ENCODE assay signal across 8 mouse cellular contexts in the genomic region with DNA sequence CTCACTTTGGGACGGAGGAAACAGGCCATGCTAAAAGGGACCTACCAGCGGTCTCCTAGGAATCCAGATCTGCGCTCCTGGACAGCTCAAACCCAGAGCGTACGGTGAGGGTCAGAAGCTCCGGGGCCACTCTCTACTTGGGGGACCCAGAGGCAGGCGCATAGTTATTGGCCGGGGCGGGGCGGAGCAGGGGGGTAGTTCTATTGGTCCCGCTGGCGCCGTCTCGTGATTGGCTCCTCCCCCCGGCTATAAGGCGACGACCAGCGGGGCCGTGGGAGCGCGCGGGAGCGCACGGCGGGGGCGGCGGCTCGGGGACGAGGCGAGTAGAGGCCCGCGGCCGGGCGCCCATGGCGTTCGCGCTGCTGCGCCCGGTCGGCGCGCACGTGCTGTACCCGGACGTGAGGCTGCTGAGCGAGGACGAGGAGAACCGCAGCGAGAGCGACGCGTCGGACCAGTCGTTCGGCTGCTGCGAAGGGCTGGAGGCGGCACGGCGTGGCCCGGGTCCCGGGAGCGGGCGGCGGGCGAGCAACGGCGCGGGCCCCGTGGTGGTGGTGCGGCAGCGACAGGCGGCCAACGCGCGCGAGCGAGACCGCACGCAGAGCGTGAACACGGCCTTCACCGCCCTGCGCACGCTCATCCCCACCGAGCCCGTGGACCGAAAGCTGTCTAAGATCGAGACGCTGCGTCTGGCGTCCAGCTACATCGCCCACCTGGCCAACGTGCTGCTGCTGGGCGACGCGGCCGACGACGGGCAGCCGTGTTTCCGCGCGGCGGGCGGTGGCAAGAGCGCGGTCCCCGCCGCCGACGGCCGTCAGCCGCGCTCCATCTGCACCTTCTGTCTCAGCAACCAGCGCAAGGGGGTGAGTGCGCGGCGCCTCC. TPM values are rescaled to one million over a fixed set of nuclear protein-coding genes. Genes with fewer than 3 reads are reported as not detected.
A peak's percentile ranks its signal among the peaks of the same experiment; 100 is the strongest.
DNase-seq lines count a peak whose midpoint lies in the region; ATAC-seq and TF ChIP-seq lines count a peak whose summit lies in the region.

TSS of gene Tcf15 (plus strand) at position 283 of the 879 bp plus-strand sequence.

- ATAC-seq in embryonic facial prominence, embryonic 12.5 days (ENCODE audit: insufficient number of reproducible peaks, insufficient read depth, low FRiP score, low TSS enrichment) = peak; percentile 49; the same call in 1 of the 2 replicates
- ATAC-seq in heart, embryonic 12.5 days (ENCODE audit: insufficient number of reproducible peaks, low FRiP score) = peak; percentile 75
- peak; percentile 72 for ATAC-seq in kidney, embryonic 14.5 days (ENCODE audit: low FRiP score, low TSS enrichment)

- peak within 1 kb of the TSS; percentile 57 for H3K9ac ChIP-seq in embryonic facial prominence, embryonic 12.5 days
- peak within 1 kb of the TSS; percentile 53; the same call in 1 of the 2 replicates for H3K9ac ChIP-seq in heart, embryonic 12.5 days
- peak within 1 kb of the TSS; percentile 47 for H3K9ac ChIP-seq in kidney, embryonic 14.5 days (ENCODE audit: low read depth, low read length)

- DNase-seq in ovary, adult 18-20 months (ENCODE audit: low spot score) = peak; percentile 37
- DNase-seq in ovary, postnatal 10 days (ENCODE audit: low spot score) = no peak
- DNase-seq in lung, postnatal 10 days = peak; percentile 70
- DNase-seq in spleen, postnatal 14 days (ENCODE audit: low spot score in 2 of 2) = no peak

- peak within 1 kb of the TSS; percentile 48 for H3K4me3 ChIP-seq in embryonic facial prominence, embryonic 12.5 days
- H3K4me3 ChIP-seq in heart, embryonic 12.5 days = peak within 1 kb of the TSS; percentile 53
- H3K4me3 ChIP-seq in kidney, embryonic 14.5 days (ENCODE audit: low read length) = peak within 1 kb of the TSS; percentile 50
- peak within 1 kb of the TSS; percentile 62 for H3K4me3 ChIP-seq in small intestine, adult 2 months (ENCODE audit: low read depth, low read length)

- peaks cover 24% of the 10 kb centered on the region; the same call in 1 of the 2 replicates for H3K4me1 ChIP-seq in embryonic facial prominence, embryonic 12.5 days
- peaks cover 18% of the 10 kb centered on the region for H3K4me1 ChIP-seq in heart, embryonic 12.5 days (replicated peaks)
- peaks cover 21% of the 10 kb centered on the region for H3K4me1 ChIP-seq in kidney, embryonic 14.5 days (ENCODE audit: control insufficient read depth, insufficient read depth, low read length)
- H3K4me1 ChIP-seq in small intestine, adult 2 months (ENCODE audit: control insufficient read depth, insufficient read depth, insufficient read length, low read length) = peaks cover 5% of the 10 kb centered on the region

- peak; percentile 29; the same call in 1 of the 2 replicates for TF ChIP-seq POLR2A in small intestine, adult 2 months (IDR thresholded peaks at IDR 0.05; ENCODE audit: low read depth, low read length)

- peaks cover 41% of the 10 kb centered on the region for H3K27me3 ChIP-seq in embryonic facial prominence, embryonic 12.5 days
- H3K27me3 ChIP-seq in heart, embryonic 12.5 days (replicated peaks) = peaks cover 76% of the 10 kb centered on the region
- peaks cover 21% of the 10 kb centered on the region for H3K27me3 ChIP-seq in kidney, embryonic 14.5 days (ENCODE audit: control insufficient read depth, insufficient read depth, low read length)
- H3K27me3 ChIP-seq in small intestine, adult 2 months (ENCODE audit: control insufficient read depth, insufficient read depth, low read length) = peaks cover 30% of the 10 kb centered on the region

- H3K27ac ChIP-seq in embryonic facial prominence, embryonic 12.5 days = no peak within 1 kb of the TSS
- H3K27ac ChIP-seq in heart, embryonic 12.5 days (ENCODE audit: poor library complexity, severe bottlenecking) = no peak within 1 kb of the TSS
- H3K27ac ChIP-seq in kidney, embryonic 14.5 days (ENCODE audit: low read depth, low read length) = peak within 1 kb of the TSS; percentile 37; the same call in 1 of the 2 replicates
- no peak within 1 kb of the TSS for H3K27ac ChIP-seq in small intestine, adult 2 months (ENCODE audit: insufficient read depth, low read depth, low read length)

- under 1% methylated on average over 111 of the region's 118 CpGs for whole genome bisulfite sequencing in embryonic facial prominence, embryonic 12.5 days
- WGBS in heart, embryonic 12.5 days = under 1% methylated on average over 109 of the region's 118 CpGs
- under 1% methylated on average over 80 of the region's 118 CpGs for WGBS in kidney, embryonic 14.5 days
- WGBS in small intestine, adult 2 months = 1% methylated on average over 117 of the region's 118 CpGs

- H3K9me3 ChIP-seq in embryonic facial prominence, embryonic 12.5 days = no peaks in the 10 kb centered on the region
- no peaks in the 10 kb centered on the region for H3K9me3 ChIP-seq in heart, embryonic 12.5 days (replicated peaks)
- no peaks in the 10 kb centered on the region for H3K9me3 ChIP-seq in kidney, embryonic 14.5 days (ENCODE audit: control insufficient read depth, low read length)

- peak within 1 kb of the TSS; percentile 88 for H3K4me2 ChIP-seq in embryonic facial prominence, embryonic 12.5 days (replicated peaks)
- H3K4me2 ChIP-seq in heart, embryonic 12.5 days = peak within 1 kb of the TSS; percentile 87
- peak within 1 kb of the TSS; percentile 73 for H3K4me2 ChIP-seq in kidney, embryonic 14.5 days (replicated peaks; ENCODE audit: low read depth, low read length)

- H3K36me3 ChIP-seq in embryonic facial prominence, embryonic 12.5 days = no peaks in the 10 kb centered on the region
- no peaks in the 10 kb centered on the region for H3K36me3 ChIP-seq in heart, embryonic 12.5 days
- H3K36me3 ChIP-seq in kidney, embryonic 14.5 days (ENCODE audit: control insufficient read depth, insufficient read depth, low read length) = no peaks in the 10 kb centered on the region
- no peaks in the 10 kb centered on the region for H3K36me3 ChIP-seq in small intestine, adult 2 months (ENCODE audit: control insufficient read depth, insufficient read depth, low read length)

- no peak for TF ChIP-seq CTCF in small intestine, adult 2 months (IDR thresholded peaks at IDR 0.05; ENCODE audit: extremely low read depth, insufficient read length, insufficient replicate concordance, low read depth, low read length)

RNA-seq across cellular contexts. Expression of gene Tcf15, which starts in this region (rescaled TPM):
- 12.2 and 14.7 TPM in 2 replicates for polyA plus RNA-seq in embryonic facial prominence, embryonic 12.5 days (2016; fragmentation: Nextera tagmentation; extraction: Ambion mirVana)
- 4.1 and 4.7 TPM in 2 replicates for polyA plus RNA-seq in heart, embryonic 12.5 days (2016; fragmentation: Nextera tagmentation; extraction: Ambion mirVana)
- polyA plus RNA-seq in kidney, embryonic 14.5 days (2014; fragmentation: Nextera tagmentation; extraction: Ambion mirVana) = 18.2 and 19.2 TPM in 2 replicates
- 5.6 and 6.4 TPM in 2 replicates for polyA plus RNA-seq in small intestine, adult 2 months (2012; rRNA removed)

Comparison
In these comparisons a context has a peak if more than half of its experiments do, and no peak if none do; other contexts are left out.
1. DNase-seq: peak in ovary, adult 18-20 months (single experiment) and lung, postnatal 10 days (single experiment); none in ovary, postnatal 10 days (single experiment) and spleen, postnatal 14 days (0 of 2).
2. Peak in every context shown above with its lines, with median percentiles within 50 percentile points of each other: ATAC-seq, H3K4me2 ChIP-seq, H3K4me3 ChIP-seq and H3K9ac ChIP-seq.